Mouse (Mus musculus) embryonic facial prominence, embryonic 13.5 days (tissue): Measurements from ENCODE around the gene Atxn1. TPM values are rescaled to one million over a fixed set of nuclear protein-coding genes. Genes with fewer than 3 reads are reported as not detected.

Source experiments
- ATAC-seq: fragments of 200-750 bp; cut with Nextera tagmentation; 2 replicates; pipeline ENCODE4 v1.8.0; 2017; ENCODE audit warnings: low read depth; ENCODE audit not compliant: insufficient number of reproducible peaks, insufficient read depth, low FRiP score, low TSS enrichment
- H3K27ac ChIP-seq: fragments of 300-500 bp; sonication (generic); 2 replicates; pipeline ENCODE4 v1.5.1; 2015; ENCODE audit warnings: moderate library complexity, mild to moderate bottlenecking, inconsistent platforms
- H3K27me3 ChIP-seq: fragments of 300-500 bp; sonication (generic); 2 replicates; pipeline ENCODE4 v1.6.1; 2015; ENCODE audit warnings: mild to moderate bottlenecking, inconsistent platforms
- H3K36me3 ChIP-seq: fragments of 300-500 bp; sonication (generic); 2 replicates; pipeline ENCODE4 v1.6.1; 2015; ENCODE audit warnings: mild to moderate bottlenecking, inconsistent platforms
- H3K4me1 ChIP-seq: fragments of 300-500 bp; sonication (generic); 2 replicates; pipeline ENCODE4 v1.6.1; 2015; ENCODE audit warnings: inconsistent platforms
- H3K4me2 ChIP-seq: fragments of 300-500 bp; sonication (generic); 2 replicates; pipeline ENCODE4 v1.6.1; 2015; ENCODE audit warnings: moderate library complexity, mild to moderate bottlenecking, inconsistent platforms
- H3K4me3 ChIP-seq: fragments of 300-500 bp; sonication (generic); 2 replicates; pipeline ENCODE4 v1.5.1; 2015; ENCODE audit warnings: mild to moderate bottlenecking, inconsistent platforms
- H3K9ac ChIP-seq: fragments of 300-500 bp; sonication (generic); 2 replicates; pipeline ENCODE4 v1.6.1; 2015; ENCODE audit warnings: mild to moderate bottlenecking, inconsistent platforms
- H3K9me3 ChIP-seq: fragments of 300-500 bp; sonication (generic); 2 replicates; pipeline ENCODE4 v1.6.1; 2016; ENCODE audit warnings: inconsistent platforms
- WGBS: fragments of 180-500 bp; shearing (Covaris S2); methylation state at CpG from one replicate; pipeline ENCODE4 v1.1.7; 2015; ENCODE audit warnings: mixed read lengths; 5-methylcytosine and 5-hydroxymethylcytosine counted together
- polyA plus RNA-seq: library from polyadenylated mRNA; unstranded; fragments of >200 nt; fragmentation: Nextera tagmentation; extraction: Ambion mirVana; gene quantifications from 2 replicates; pipeline ENCODE4 v1.2.1, GENCODE M21; 2015

The Atxn1 gene
- polyA plus RNA-seq, 1 experiment from 2014 or later = 5.5 TPM

DNA sequence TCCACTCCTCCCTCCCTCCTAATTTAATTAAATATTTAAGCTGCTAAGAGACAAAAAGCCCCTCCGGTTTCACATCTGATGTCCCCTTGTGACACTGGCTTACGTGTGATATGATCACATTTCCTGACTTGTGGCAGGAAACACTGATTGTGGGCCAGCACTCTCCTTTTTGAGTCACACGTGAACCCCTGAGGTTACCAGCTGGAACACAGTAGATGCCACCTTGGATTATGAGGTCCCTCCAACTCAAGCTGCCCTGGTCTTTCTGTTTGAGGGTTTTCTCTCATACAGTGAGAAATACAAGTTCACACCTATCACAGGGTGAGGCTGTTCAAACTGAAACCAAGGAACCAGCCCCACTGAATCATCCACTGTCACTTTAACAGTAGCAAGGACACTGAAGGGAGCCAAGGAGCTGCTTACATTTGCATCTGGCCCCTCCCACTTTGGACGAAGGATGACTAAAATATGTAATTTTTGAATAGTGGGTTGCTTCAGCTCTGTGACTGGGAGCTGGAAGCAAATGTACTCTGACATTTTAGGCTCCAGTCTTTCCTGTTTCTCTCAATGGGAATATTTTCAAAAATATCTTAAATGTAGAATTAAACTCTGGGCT lies 315.5 kb downstream of the Atxn1 start:
- Histone ChIP-seq H3K27ac (no peak overlapping the region), H3K4me1 (peaks cover 31% of the 10 kb centered on the region), H3K36me3 (no peaks in the 10 kb centered on the region; the same call in 1 of the 2 replicates), H3K4me3 (no peak overlapping the region), H3K27me3 (no peaks in the 10 kb centered on the region), H3K4me2 (no peak overlapping the region), H3K9me3 (no peaks in the 10 kb centered on the region), H3K9ac (no peak overlapping the region)
- 59% methylated on average over 4 of the region's 4 CpGs for WGBS
- no peak for ATAC-seq

DNA sequence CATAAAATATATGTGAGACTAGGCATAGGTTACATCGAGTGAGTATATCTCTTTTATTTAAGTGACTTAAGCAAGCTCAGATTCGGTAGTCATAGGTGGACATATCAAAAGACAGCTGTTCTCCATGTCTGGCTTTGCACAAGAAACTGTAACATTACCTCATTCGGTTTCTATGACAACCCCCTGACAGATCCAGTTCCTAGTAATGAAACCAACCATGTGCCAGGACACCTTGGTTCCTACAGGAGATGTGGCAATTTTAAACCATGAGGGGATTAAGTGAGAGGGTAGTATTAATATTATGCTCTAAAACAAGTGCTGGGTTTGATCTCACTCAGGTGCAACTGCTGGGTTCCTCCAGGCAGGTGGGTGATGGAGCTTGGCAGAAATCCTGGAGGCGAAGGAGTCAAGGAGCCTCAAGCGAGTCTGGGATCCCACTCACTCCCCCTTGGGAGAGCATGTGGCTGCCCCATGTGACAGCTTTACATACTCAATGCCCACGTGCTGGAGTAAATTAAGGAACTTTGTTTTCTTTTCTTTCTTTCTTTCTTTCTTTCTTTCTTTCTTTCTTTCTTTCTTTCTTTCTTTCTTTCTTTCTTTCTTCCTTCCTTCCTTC lies 320.9 kb downstream of the Atxn1 start:
- Histone ChIP-seq H3K4me2 (no peak overlapping the region), H3K36me3 (no peaks in the 10 kb centered on the region), H3K4me3 (no peak overlapping the region), H3K27ac (no peak overlapping the region), H3K9ac (no peak overlapping the region), H3K4me1 (peaks cover 8% of the 10 kb centered on the region), H3K27me3 (no peaks in the 10 kb centered on the region), H3K9me3 (no peaks in the 10 kb centered on the region)
- WGBS = 52% methylated on average over 6 of the region's 6 CpGs
- no peak for ATAC-seq

DNA sequence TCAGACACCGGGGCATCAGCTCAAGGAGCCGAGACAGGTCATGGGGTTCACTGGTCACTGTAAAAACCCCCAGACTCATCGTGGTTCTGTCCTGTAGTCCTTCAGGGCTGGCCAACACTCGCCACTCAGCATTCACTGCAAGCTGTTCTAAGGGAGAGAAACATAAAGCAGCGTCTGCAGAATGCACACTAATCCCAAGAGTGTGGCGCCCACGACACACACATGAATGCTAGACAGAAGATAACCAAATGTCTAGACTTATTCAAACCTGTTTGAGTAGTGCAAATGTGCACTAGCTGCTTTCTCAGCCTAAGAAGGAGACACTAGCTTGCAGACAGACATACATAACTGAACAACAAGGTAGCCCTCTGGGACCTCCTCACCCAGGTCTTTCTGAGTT lies 321.9 kb downstream of the Atxn1 start:
- peaks cover 8% of the 10 kb centered on the region for H3K4me1 ChIP-seq
- no peak overlapping the region for H3K27ac ChIP-seq
- no peaks in the 10 kb centered on the region for H3K27me3 ChIP-seq
- H3K4me3 ChIP-seq = no peak overlapping the region
- H3K36me3 ChIP-seq = no peaks in the 10 kb centered on the region
- H3K9me3 ChIP-seq = no peaks in the 10 kb centered on the region
- WGBS = 68% methylated on average over 7 of the region's 7 CpGs
- H3K4me2 ChIP-seq = no peak overlapping the region
- ATAC-seq = no peak
- H3K9ac ChIP-seq = no peak overlapping the region

DNA sequence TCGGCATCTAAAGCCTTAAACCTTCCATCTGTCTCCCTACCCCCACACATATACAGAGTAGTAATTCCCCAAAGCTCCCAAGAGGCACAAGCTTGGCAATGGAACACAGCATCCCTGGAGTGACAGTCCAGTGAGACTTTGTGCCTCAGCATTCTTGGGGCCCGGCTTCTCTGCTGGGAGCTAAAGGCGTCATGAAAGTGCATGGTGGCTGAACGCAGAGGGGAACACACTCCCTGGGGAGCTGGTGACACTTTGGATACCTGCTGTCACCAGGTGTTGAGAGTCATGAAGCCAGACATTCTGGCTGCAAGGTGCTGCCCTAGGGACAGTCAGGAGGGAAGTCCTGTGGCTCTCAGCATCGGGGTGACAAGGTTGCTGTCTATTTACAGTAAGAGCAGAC lies 324.4 kb downstream of the Atxn1 start:
- 66% methylated on average over 5 of the region's 5 CpGs for WGBS
- peaks cover 8% of the 10 kb centered on the region for H3K4me1 ChIP-seq
- H3K27ac ChIP-seq = no peak overlapping the region
- no peaks in the 10 kb centered on the region for H3K27me3 ChIP-seq
- H3K4me3 ChIP-seq = no peak overlapping the region
- H3K9me3 ChIP-seq = no peaks in the 10 kb centered on the region
- no peaks in the 10 kb centered on the region for H3K36me3 ChIP-seq
- H3K9ac ChIP-seq = no peak overlapping the region
- H3K4me2 ChIP-seq = no peak overlapping the region
- no peak for ATAC-seq

DNA sequence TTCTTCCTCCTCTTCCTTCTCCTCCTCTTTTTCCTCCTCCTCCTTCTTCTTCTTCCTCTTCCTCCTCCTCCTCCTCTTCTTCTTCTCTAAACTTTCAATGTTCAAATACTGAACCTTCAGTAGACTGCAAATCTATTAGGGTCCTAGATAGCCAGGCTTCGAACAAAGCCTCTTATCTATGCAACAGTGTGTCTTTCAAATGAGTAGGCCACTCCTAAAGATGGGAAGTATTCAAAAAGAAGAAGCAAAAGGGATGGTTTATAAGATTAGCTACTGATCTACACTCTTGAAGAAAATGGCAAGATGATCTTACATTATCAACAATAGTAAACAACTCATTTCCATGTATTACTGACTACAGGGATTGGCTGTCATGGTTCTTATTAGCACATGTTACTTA lies 326.5 kb downstream of the Atxn1 start:
- no peak for ATAC-seq
- Histone ChIP-seq H3K9me3 (no peaks in the 10 kb centered on the region), H3K36me3 (no peaks in the 10 kb centered on the region), H3K4me2 (no peak overlapping the region), H3K4me3 (no peak overlapping the region), H3K4me1 (no peaks in the 10 kb centered on the region; the same call in 1 of the 2 replicates), H3K9ac (no peak overlapping the region), H3K27ac (no peak overlapping the region), H3K27me3 (no peaks in the 10 kb centered on the region)
- 89% methylated on average over 1 of the region's 1 CpGs for WGBS

DNA sequence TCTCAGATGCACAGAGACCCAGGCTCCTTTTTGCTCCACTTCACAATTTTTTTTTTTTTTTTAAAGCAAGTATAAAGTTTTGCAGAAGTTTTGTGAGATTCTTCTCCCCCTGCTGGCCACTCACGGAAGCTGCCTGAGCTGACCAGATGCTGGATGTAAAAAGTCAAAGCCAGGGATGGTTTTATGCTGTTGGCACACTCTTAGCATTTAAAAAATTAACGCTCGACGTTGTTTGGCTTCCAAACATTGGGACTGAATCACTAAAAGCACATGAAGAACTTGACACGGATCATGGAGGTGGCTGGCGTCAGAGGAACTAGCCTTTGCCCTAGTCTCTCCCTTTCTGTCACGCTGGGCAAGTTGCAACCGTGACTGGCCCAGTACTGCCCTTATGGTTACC lies 327.5 kb downstream of the Atxn1 start:
- H3K9ac ChIP-seq = no peak overlapping the region
- H3K4me3 ChIP-seq = no peak overlapping the region
- no peak overlapping the region for H3K27ac ChIP-seq
- H3K9me3 ChIP-seq = no peaks in the 10 kb centered on the region
- no peaks in the 10 kb centered on the region for H3K4me1 ChIP-seq
- H3K4me2 ChIP-seq = no peak overlapping the region
- no peaks in the 10 kb centered on the region for H3K27me3 ChIP-seq
- WGBS = 51% methylated on average over 8 of the region's 8 CpGs
- H3K36me3 ChIP-seq = no peaks in the 10 kb centered on the region
- no peak for ATAC-seq

DNA sequence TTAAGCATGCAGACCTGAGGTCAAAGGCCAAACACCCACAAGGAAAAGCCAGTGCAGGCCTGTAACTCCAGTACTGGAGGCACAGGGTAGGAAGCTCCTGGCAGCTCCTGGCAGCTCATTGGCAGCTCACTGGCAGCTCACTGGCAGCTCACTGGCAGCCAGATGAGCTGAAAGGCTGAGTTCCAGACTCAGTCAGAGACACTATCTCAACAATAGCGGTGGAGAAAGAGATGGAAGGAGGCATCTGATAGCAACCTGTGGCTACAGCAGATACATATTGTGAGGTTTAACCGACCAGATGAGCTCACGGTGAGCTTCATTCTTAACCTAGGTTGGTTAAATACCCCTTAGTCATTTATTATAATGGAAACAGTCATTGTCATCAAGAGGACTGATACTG lies 328.4 kb downstream of the Atxn1 start:
- WGBS = 87% methylated on average over 3 of the region's 3 CpGs
- ATAC-seq = no peak

DNA sequence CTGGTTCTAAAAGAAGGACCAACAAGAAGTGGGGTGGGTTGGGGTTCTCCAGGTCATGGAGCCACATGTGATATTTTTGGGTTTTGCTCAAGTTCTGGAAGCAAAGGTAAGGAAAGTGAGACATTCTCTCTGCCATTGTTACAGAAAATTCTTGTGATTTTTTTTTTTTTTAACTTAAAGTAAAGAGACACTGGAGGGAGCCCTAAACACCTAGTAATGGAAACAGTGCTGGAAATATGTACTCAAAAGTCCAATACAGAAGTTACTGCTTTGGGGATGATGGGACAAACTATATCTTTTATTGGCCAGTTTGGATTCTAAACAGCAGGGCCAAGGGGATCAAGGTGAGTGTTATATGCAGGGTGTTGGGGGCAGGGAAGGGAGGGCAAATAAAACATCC lies 330.9 kb downstream of the Atxn1 start:
- no peak overlapping the region for H3K9ac ChIP-seq
- ATAC-seq = no peak
- H3K4me3 ChIP-seq = no peak overlapping the region
- no peaks in the 10 kb centered on the region for H3K9me3 ChIP-seq
- no peaks in the 10 kb centered on the region for H3K36me3 ChIP-seq
- H3K27me3 ChIP-seq = no peaks in the 10 kb centered on the region
- H3K4me1 ChIP-seq = no peaks in the 10 kb centered on the region
- no peak overlapping the region for H3K27ac ChIP-seq
- H3K4me2 ChIP-seq = no peak overlapping the region

More for the DNA sequence above, 328.4 kb downstream of the Atxn1 start:
- no peaks in the 10 kb centered on the region for H3K9me3 ChIP-seq
- H3K27me3 ChIP-seq = no peaks in the 10 kb centered on the region
- H3K4me1 ChIP-seq = no peaks in the 10 kb centered on the region
- no peak overlapping the region for H3K4me2 ChIP-seq
- H3K9ac ChIP-seq = no peak overlapping the region
- H3K27ac ChIP-seq = no peak overlapping the region
- H3K36me3 ChIP-seq = no peaks in the 10 kb centered on the region
- H3K4me3 ChIP-seq = no peak overlapping the region

DNA sequence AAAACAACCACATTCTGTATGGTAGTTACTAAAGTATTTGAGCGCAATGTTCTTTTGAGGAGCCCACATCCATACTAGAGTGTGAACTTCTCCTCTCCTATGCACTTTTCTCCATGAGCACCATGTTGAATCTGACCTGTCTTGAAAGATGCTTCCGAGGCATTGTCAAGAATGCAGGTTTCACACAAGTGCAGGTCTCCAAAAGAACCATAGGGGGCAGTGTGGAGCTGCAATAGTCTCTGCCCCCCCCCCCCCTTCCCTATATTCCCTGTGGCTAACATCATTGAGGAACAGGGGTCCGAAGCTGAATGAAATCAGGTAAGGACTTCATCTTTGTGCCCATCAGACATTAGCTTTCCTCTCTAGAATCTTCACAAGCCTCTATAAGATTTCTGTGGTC lies 332.7 kb downstream of the Atxn1 start:
- 0 out of 2 replicates have a peak, but pooled peaks cover 5% of the 10 kb centered on the region for H3K4me1 ChIP-seq
- H3K27me3 ChIP-seq = no peaks in the 10 kb centered on the region
- H3K4me3 ChIP-seq = no peak overlapping the region
- H3K36me3 ChIP-seq = no peaks in the 10 kb centered on the region
- no peak for ATAC-seq
- H3K27ac ChIP-seq = no peak overlapping the region
- WGBS = 76% methylated on average over 3 of the region's 3 CpGs
- no peak overlapping the region for H3K4me2 ChIP-seq
- no peaks in the 10 kb centered on the region for H3K9me3 ChIP-seq
- no peak overlapping the region for H3K9ac ChIP-seq

DNA sequence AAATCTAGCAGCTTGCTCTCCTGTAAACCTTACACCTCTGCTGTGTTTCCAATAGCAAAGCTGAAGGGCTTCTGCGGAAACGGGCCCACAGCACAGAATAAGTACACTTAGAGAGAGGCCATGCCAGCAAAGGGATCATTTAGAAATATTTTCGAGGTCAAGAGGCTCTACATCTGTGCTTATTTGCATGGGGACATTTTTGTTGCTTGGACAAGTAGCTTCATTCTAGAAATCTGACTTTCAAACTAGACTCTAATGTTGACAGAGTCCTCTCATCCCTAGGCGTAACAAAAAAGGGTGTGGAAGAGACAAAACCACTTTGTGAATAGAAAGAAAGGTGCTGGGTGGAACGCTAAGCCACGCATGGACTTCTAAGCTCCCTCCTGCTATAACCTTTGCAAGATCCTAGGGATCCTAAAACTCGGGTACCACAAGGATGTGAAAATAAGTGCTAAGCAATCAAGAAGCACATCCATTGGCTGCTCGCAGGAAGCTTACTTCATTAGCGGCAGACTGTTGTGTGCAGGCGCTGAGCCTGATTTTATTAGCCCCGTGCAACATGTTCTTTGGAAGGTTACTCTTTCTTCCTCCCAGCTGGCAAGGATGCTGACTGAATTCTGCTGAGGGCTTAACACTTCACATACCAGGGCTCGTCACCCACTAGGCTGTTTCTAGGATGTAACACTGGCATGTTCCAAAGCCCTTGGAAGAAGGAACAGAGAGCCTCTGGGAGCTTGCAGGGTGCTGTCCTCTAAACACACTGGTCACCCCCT lies 334.1 kb downstream of the Atxn1 start:
- no peak overlapping the region for H3K4me3 ChIP-seq
- H3K4me1 ChIP-seq = 0 out of 2 replicates have a peak, but pooled peaks cover 7% of the 10 kb centered on the region
- H3K27me3 ChIP-seq = no peaks in the 10 kb centered on the region
- no peak overlapping the region for H3K27ac ChIP-seq
- H3K9ac ChIP-seq = no peak overlapping the region
- 81% methylated on average over 12 of the region's 12 CpGs for WGBS
- H3K36me3 ChIP-seq = no peaks in the 10 kb centered on the region
- no peak overlapping the region for H3K4me2 ChIP-seq
- H3K9me3 ChIP-seq = no peaks in the 10 kb centered on the region
- ATAC-seq = no peak

DNA sequence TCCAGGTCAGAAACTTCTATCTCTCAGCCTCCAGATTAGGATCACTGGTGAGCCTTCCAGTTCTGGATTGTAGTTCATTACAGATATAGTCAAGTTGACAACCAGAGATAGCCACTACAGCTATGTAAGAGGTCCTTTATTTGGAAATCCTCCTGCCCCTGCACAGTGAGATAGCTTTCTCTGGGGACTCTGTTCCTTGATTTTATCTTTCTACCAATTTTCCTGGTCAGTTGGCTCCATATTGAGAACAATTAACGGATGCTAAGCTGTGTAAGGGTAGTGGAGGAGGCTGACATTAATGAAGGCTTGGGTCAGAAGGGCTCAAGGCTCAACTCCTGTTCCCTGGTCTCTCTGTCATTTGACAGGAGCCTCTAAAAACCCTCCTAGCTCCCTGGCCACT lies 335.1 kb downstream of the Atxn1 start:
- 65% methylated on average over 1 of the region's 1 CpGs for WGBS
- H3K4me3 ChIP-seq = no peak overlapping the region

DNA sequence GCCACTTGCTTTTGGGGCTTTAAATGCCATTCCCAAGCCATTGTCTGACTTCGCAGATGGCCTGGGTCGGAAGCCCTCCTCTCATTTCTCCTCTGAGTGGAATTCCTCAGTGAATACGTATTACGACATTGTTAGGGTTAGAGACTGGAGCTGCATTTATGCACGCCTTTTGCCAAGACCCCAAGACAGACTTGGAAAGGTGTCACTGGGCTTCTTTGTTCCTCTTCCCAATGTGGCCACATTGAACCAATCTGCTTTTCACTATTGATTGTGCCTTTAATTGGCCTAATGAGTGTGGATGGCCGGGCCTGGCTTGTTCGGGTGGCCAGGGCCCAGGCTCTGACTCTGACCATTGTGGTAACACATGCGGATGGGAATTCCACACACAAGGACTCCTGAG lies 336.5 kb downstream of the Atxn1 start:
- Histone ChIP-seq H3K9ac (no peak overlapping the region), H3K4me3 (no peak overlapping the region), H3K4me1 (0 out of 2 replicates have a peak, but pooled peaks cover 7% of the 10 kb centered on the region), H3K36me3 (no peaks in the 10 kb centered on the region), H3K9me3 (no peaks in the 10 kb centered on the region), H3K27me3 (no peaks in the 10 kb centered on the region), H3K4me2 (no peak overlapping the region), H3K27ac (no peak overlapping the region)
- WGBS = 80% methylated on average over 8 of the region's 8 CpGs
- no peak for ATAC-seq

More for the DNA sequence above, 335.1 kb downstream of the Atxn1 start:
- H3K9ac ChIP-seq = no peak overlapping the region
- H3K27ac ChIP-seq = no peak overlapping the region
- H3K4me2 ChIP-seq = no peak overlapping the region
- H3K4me1 ChIP-seq = 0 out of 2 replicates have a peak, but pooled peaks cover 7% of the 10 kb centered on the region
- ATAC-seq = no peak
- H3K9me3 ChIP-seq = no peaks in the 10 kb centered on the region
- H3K27me3 ChIP-seq = no peaks in the 10 kb centered on the region
- no peaks in the 10 kb centered on the region for H3K36me3 ChIP-seq
